Mouse (Mus musculus) right cerebral cortex, postnatal 10 days (tissue): ENCODE measurements around the gene Esrra.

Experiments used
- DNase-seq, 2 experiments: peaks; one replicate each; pipeline ENCODE4 v3.0.0; 2021; ENCODE audit warnings: low spot score in 2 of 2

Gene Esrra

GRCm38 (mm10) chr19:6921647-6922567, at the start of gene Esrra:
TSS of gene Esrra (minus strand) at chr19:6921813.
- peak; percentile 100 for DNase-seq

GRCm38 (mm10) chr19:6970460-6971085, 49.0 kb upstream of the Esrra start:
- DNase-seq = no peak

DNA sequence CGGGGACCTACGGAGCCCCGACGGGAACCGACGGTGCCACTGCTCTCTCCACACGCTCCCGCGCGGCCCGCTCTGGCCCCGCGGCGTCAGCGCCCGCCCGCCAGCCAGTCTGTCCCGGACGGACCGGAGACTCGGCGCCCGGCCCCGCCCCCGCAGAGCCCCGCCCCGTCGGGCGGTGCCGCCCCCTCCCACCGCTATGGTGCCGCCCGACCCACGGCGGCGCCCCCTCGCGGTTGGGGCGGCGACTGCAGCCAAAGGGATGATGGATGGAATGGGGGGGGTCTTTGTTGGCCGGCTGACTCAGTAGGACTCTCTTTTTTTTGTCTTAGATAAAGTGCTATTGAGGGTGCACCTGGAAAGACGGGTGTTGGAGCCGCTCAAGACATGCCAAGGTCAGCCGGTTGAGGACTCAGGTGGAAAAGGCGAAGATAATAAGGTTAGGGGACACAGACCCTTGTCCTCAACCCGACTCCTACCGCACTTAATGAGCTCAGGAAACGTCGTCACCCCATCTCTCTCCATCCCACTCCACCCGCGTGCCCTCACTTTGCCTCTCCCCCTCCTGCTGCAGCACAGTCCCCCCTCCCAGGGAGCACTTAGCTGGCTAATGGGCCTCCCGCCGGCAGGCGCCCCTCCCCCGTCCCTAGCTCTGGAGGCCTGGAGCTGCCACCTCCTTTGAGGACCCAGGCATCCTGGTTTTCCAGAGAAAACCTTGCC, 48.2 kb upstream of the Esrra start:
- peak; percentile 51 to 64 for DNase-seq

GRCm38 (mm10) chr19:6969291-6969664, 47.7 kb upstream of the Esrra start:
- no peak for DNase-seq

DNA sequence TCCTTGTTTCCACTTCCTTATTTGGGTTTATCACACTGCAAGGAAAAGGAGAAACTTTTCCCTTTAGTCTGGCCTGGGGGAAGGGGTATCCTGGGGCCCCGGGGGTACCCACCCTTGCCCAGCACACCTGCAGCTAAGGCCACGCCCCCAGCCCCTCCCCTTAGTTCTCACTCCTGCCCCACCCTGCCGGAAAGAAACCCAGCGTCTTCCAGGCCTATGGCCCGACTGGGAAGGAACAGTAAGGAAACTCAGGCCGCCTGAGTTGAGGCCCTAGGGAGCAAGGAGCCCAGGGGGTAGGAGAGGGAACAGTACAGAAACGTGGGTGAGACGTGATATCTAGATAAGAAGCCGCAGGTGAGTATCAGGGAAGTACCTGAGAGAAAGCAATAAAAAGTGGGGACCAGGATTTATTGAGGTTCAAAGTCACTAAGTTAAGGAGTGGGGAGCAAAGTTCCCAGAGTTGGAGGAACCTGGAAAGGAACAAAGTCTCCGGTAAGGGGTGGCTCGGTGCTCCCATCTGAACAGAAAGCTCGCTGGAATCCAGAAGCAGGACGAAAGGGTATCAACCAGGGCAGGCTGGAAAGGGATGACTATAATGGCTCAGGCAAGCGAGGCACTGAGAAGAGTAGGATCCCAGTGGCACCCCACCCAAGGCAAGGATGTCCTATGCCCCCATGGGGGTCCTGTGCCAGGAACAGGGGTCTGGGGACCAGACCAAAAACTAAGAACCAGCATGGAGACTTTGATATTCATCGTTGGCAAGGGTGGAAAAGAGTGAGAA, 47.1 kb upstream of the Esrra start:
- DNase-seq = no peak

DNA sequence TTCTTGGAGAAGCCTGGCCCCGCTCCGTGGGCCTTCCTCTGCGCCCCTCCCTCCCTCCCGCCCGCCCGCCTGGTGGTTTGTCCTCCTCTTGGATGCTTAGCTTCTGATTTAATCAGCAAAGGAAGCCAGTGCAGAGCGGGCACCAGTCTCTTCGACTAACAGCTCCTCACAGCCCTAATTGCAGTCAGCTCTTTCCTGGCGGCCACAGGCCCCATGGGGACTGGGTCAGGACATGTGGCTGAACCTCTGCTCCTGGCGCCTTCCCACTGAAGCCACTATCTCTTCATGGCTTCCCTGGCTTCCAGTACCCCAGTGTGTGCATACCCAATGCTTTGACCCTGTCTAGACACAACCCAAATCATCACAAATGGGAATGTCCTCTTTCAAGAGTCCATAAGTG, 34.8 kb upstream of the Esrra start:
- no peak for DNase-seq

- no peak for DNase-seq
These were observed 33.8 kb upstream of the Esrra start for GRCm38 (mm10) chr19:6955424-6955823.

GRCm38 (mm10) chr19:6954046-6954445, 32.4 kb upstream of the Esrra start:
- peak in 1 of 2 experiments; percentile 51 for DNase-seq

- no peak for DNase-seq
These were observed 31.1 kb upstream of the Esrra start for GRCm38 (mm10) chr19:6952712-6953037.

DNA sequence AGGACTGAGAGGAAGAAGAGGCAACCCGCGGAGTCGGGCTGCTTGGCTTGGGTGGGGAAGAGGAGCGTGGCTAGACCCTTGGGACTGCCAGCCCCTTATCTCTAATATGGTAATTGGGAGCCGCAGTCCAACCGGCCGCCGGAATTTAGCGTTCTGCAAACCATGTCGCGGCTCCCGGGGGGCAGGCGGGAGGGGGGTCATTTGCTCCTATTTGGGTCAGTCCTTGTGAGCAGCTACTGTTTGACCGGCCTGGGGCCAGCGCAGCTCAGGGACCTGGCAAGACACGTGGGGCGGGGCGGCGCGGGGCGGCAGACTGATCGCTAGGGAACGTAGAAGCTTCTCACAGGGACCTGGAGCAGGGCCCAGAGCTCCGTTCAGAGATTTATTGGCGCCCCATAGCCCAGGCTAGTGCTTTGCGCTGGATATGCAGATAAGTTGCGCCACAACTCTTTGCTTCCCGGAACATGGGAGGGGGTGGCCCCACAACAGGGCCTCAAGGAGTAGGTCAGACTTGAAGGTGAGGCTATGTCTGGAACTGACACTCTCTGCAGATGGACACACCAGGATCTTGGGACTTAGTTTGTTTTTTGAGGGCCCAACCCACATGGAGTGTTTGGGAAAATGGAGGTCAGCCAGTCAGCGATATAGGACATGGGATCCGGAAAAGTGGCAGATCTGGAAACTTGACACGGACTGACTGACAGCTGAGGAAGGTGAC, 30.5 kb upstream of the Esrra start:
- DNase-seq = peak; percentile 85 to 89

GRCm38 (mm10) chr19:6951381-6951968, 29.9 kb upstream of the Esrra start:
- DNase-seq = peak; percentile 96 to 97

DNA sequence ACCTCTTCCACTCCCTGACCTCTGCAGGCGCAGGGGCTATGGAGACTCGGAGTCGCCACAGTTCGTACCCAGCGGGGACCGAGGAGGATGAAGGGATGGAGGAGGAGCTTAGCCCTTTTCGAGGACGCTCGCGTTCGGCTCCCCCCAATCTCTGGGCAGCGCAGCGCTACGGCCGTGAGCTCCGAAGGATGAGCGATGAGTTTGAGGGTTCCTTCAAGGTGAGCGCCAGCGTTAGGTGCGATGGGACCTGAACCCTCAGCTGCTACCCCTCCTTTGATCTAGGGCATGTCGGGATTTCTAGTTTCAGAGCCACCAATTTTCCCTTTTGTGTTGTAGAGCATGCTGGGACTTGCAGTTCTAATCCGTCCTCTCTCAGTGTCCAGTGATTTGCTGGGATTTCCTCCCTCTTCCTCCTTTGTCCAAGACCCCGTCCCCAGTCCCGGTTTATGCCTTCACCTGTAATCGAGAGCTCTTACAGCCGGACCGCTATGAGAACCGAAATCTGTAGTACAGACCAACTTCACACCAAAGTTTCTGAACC, 29.1 kb upstream of the Esrra start:
- peak; percentile 66 to 68 for DNase-seq

- no peak for DNase-seq
These were observed 28.3 kb upstream of the Esrra start for GRCm38 (mm10) chr19:6949951-6950350.

DNA sequence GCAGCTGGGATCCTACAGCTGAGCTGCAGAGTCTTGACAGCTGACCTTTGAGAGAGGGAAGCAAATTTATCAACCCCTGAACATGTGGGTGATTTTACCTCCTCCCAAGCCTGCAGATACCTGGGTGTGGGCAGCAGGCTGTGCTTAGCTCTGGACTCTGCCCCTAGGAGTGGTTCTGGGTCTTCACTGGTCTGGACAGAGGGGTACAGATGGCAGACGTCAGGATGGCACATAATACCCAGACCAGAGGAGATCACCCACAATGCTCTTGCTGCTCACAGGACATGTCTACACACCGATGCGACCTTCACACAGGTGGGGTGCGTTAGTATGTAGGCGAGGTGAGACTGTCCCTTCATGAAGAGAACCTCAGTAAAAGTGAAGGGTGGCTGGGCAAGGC, 27.9 kb upstream of the Esrra start:
- DNase-seq = no peak

- DNase-seq = no peak
These were observed 26.6 kb upstream of the Esrra start for GRCm38 (mm10) chr19:6948186-6948585.

DNA sequence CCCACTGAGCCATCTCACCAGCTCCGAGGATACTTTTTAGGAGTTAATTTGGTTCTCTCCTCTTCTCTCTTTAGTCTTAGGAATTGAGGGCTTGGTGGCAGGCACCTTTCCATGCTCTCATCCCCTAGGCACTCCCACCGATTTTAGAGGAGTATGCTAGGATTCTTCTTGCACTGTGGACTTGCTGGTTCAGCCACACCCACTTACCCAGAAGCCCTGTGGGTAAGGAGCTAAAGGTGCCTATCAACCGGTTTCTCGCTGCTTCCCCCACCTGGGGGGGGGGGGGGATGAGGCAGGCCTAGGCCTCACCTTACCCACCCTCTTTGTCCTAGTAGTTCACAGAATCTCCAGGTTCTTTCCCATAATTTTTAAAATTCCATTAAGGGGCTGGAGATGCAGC, 26.1 kb upstream of the Esrra start:
- no peak for DNase-seq

GRCm38 (mm10) chr19:6943709-6944108, 22.1 kb upstream of the Esrra start:
- DNase-seq = no peak

DNA sequence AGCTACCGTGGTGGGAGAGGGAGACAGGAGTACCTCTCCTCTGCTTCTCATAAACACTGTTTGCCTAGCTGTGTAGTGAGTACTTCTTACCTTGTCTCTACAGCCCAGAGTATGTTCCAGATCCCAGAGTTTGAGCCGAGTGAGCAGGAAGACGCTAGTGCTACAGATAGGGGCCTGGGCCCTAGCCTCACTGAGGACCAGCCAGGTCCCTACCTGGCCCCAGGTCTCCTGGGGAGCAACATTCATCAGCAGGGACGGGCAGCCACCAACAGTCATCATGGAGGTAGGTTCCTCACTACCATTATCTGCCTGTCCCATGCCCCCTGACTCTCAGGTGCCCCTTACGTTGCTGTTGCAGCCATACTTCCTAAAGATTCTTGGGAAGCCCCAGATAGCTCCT, 21.2 kb upstream of the Esrra start:
- DNase-seq = peak in 1 of 2 experiments; percentile 35

- DNase-seq = peak; percentile 95 to 96
These were observed 20.7 kb upstream of the Esrra start, which contains the start of gene Gpr137 for GRCm38 (mm10) chr19:6942249-6942691. TSS of gene Gpr137 (minus strand) at chr19:6942480.
